Mouse (Mus musculus) mouse embryonic stem cell (cell line): ENCODE data around the gene Plxnd1.

ENCODE experiments used
- in situ Hi-C, 2 experiments: fragments of 300-500 bp; cut with MboI; formaldehyde crosslinking; loops; 1 replicate in 1 of 2; 3 replicates in 1 of 2; pipeline ENCODE4 v1.14.3; 2019 to 2020; ENCODE audit warnings: low sequenced_read_pairs in 2 of 2, low pct_unique_long_range_greater_than_20kb in 1 of 2, mixed read lengths in 1 of 2; ENCODE audit not compliant: unreplicated experiment in 1 of 2

Plxnd1 gene

DNA sequence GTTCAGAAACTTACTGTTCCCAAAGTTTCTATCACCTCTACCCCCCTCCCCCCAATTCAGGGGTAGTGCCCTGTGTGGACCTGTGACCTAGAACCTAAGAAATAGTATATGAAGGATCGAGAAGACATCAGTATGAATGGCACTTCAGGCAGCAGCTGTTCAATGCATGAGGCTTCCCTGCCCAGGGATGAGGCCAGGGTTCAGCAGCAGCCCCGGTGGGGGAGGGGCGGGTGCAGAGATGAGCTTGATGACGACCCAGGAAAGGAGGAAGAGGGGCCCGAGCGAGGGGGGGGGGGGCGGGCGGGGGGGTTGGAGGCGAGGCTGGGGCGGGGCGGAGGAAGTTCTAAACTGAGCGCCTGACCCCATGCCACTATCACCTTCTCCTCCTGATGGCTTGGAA, 53.7 kb downstream of the Plxnd1 start:
- in situ Hi-C loops = no loop called here

DNA sequence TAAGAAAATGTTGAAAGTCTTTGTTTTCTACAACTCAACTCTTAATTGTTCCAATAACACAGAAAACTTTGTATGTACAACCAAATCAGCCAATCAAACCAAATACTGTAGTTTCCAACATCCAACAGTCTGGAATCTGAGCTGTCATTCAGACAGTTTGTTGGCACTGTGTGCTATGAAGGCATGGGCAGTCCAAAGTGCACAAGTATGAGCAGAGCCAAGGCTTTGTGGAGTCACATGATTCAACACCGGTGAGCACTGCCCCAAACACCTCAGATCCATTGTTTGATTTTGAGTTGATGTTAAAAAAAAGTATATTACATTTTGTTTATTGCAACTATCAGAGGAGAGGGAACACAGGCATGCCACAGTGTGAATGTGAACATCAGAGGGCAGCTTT, 54.2 kb downstream of the Plxnd1 start:
- in situ Hi-C loops = no loop called here

DNA sequence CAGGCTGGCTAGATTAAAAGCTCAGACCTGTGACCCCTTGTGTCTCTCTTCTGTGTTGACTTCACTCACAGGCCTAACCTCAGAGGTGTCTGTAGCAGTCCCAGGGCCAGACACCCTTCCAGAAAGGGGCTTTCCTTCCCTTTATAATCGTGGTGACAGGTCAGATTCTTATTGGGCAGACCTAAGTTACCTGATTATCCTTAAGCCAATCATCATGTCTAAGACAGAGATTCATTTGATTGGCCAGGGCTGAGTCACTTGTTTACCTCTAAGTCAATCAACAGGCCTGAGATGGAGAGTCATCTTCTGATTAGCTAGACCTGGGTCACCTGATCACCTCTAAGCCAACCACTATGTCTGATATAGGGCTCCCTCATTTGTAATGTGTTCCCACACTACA, 56.0 kb downstream of the Plxnd1 start:
- in situ Hi-C loops = no loop called here

DNA sequence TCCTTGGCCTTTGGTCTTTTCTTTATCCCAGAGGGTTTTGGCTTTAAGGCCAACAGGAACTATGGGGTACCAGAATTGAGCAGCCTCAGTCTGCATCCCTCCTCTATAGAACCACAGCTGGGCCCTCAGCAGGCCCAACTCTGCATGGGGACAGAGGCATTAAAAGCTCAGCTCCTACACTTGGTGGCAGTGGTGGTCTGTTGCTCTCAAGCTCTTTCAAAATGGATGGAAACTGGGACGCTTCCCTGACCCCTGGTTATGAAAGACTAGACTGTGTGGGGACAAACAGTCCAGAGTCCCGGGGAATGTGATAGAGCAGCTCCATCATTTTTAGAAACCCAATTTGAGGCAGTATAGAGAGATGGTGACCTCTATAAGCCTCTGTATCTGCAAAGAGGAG, 56.8 kb downstream of the Plxnd1 start:
- in situ Hi-C loops = no loop called here

DNA sequence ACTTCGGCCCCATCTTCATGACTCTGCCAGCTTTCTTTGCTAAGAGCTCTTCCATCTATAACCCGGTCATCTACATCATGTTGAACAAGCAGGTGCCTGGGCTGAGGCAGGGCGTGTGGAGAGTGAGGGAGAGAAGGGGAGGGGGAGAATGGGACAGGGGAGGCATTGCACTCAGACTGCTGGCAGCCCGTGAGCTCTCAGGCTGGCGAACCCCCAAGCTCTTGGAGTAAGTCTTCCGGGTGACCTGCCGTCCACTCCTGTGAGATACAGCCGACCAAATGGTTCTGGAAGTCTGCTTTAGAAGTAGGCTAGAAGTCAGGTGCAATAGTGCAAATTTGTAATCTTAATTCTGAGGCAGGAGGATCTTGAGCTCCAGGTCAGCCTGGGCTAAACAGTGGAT, 59.3 kb downstream of the Plxnd1 start:
- in situ Hi-C loops = no loop called here

DNA sequence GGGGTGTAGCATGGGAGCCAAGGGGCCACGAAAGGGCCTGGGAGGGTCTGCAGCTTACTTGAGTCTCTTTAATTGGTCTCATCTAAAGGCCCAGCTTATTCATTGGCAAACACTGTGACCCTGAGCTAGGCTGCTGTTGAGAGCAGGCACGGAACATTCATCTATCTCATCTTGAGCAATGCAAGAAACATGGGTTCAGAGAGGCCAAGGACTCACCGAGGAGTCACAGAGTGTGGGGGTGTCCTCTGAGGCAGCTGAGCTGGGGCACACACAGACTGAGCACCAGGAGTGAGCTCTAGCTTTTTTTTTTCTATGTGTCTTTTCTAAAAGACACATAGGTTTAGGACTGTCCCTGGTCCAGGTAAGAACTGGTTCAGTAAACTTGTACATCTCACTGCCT, 62.4 kb downstream of the Plxnd1 start:
- in situ Hi-C loops = no loop called here

DNA sequence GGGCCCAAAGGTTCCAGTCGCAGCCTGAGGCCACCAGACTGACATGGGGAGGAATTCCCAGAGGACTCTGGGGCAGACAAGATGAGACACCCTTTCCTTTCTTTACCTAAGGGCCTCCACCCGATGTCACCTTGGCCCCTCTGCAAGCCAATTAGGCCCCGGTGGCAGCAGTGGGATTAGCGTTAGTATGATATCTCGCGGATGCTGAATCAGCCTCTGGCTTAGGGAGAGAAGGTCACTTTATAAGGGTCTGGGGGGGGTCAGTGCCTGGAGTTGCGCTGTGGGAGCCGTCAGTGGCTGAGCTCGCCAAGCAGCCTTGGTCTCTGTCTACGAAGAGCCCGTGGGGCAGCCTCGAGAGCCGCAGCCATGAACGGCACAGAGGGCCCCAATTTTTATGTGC, 63.2 kb downstream of the Plxnd1 start, which contains the start of gene Rho:
TSS of gene Rho (plus strand) at position 110 of the 400 bp plus-strand sequence.
- in situ Hi-C loops = no loop called here

DNA sequence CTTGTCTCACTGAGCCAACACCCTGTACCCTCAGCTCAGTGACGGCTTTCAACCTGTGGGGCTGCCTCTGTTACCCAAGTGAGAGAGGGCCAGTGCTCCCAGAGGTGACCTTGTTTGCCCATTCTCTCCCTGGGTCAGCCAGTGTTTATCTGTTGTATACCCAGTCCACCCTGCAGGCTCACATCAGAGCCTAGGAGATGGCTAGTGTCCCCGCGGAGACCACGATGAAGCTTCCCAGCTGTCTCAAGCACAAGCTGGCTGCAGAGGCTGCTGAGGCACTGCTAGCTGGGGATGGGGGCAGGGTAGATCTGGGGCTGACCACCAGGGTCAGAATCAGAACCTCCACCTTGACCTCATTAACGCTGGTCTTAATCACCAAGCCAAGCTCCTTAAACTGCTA, 64.8 kb downstream of the Plxnd1 start:
- in situ Hi-C loops = no loop called here

DNA sequence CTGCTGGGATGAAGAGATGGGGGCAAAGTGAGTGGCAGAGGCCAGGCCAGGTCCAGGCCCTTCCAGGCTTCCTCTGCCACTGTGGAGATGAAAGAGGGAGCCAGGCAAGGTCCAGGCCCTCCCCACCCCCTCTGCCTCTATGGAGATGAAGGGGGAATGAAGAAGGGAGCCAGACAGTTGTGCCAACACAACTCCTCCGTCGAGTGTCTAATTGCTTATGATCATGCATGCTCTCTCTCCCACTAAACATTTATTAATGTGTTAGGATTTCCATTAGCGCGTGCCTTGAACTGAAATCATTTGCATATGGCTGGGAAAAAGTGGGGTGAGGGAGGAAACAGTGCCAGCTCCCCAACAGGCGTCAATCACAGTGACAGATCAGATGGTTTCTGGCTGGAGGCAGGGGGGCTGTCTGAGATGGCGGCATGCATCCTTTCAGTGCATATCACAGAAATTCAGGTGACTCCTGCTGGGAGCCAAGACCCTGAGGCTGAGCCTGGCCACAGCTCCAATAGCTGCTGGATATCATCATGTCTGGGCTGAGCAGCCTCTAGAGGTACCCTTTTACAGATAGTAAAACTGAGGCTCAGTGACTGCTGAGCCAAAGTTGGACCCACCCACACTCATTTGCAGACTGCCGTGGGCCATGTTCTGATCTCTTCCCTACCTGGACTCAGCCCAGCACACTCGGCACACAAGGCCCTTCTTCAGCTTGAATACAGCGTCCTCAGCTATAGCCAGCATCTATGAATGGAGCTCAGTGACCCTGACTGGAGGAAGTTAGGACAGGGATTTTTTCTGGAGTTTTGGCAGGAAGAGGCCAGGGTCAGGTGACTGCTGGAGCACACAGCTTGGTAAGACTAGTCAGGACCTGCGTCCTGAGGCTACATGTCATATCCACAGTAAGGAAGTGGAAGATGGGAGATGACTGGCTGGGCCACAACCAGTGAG, 67.2 kb downstream of the Plxnd1 start:
- in situ Hi-C loops = no loop called here

DNA sequence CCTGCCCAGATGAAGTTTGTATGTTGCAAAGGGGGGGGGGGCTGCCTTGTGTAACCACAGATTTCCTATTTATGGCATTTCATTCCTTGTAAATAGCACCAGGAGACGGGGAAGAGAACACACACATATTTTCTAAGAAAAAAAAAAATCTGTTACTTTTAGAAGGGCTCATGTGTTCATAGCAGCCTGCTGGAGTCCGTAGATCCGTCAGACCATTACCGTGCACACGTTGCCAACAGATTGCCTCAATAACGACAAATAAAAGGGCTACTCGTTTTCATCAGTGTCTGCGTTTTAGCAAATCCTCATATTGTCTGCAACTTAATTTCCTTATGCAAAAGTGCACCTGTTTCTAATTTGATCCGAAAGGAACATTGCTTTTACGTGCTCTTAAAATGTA, 68.4 kb downstream of the Plxnd1 start:
- in situ Hi-C loops = no loop called here

DNA sequence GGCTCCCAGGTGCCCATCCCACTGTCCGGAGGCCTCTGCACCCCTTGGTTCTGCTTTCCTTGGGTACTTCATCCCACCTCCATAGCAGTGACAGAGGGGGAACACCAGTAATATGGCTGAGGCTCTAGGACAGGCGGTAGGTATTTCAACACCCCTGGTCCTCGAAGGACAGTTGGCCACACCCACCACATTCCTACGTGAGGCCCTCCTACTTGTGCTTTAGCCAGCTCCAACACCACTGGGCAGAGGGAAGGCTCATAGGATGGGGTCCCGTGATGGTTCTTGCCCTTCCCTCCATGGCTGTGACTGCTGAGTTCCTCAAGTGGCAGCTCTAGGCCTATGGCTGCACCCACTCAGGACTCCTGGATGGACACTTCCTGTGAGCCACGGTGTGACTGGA, 70.0 kb downstream of the Plxnd1 start:
- in situ Hi-C loops = loop anchor here in 1 of 2 experiments (25.0 kb wide), 1 partner anchor 212 kb away; no protein-coding TSS in a partner anchor

DNA sequence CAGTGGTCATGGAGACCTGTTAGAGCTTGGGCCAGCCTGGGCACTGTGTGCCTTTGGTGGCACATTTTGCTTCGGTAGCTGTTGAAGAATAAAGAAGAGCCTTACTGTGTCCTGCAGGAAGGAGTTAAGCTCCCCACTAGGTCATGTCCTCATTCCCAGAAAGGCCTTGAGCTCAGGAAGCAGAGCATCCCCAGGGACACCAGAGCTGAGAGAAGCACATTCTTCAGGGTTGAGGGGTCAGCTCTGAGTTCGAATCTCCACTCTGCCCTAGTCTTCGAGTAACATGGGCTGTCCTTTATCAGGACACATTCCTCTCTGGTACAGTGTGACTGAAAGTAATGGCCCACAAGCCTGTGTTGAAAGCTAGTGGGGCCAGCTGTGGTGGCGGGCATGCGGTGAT, 74.9 kb downstream of the Plxnd1 start:
- in situ Hi-C loops = loop anchor here in 1 of 2 experiments (25.0 kb wide), 1 partner anchor 217 kb away; no protein-coding TSS in a partner anchor

DNA sequence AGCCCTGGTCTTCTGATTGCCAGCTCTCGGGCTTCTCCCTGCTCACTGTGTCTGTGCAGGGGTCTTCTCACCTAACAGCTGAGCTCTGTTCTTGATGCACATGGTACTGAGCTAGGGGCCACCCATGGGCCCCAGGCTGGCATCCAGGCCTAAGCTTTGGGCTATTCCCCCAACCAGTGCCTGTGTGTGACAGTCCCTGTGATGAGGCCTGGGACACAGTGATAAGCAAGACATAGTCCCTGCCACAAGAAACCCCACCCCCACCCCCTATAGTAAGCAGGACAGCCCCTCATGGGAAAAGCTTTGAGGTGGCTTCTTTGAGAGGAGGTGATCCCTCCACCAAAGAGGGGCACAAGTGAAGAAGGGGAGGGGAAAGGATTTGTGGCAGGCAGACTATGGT, 76.2 kb downstream of the Plxnd1 start:
- in situ Hi-C loops = loop anchor here in 1 of 2 experiments (25.0 kb wide), 1 partner anchor 219 kb away; no protein-coding TSS in a partner anchor

DNA sequence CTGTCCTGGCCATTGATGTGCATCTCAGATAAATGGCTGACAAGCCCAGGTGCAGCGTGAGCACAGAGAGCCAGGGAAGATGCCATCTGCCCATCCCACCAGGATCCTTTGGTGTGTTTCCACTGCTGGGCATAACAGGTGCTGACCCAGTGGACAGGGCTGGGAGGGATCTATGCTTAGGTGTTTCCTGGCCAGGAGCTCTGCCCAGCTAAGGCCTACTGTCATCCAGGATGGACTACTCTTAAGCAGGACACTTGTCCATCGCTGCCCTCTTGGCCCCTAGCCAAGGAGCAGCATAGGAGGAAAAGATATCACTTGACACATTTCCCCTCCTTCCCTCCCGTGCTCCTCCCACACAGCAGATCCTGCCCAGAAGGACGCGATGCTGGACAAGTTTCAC, 78.2 kb downstream of the Plxnd1 start:
- in situ Hi-C loops = loop anchor here in 1 of 2 experiments (25.0 kb wide), 1 partner anchor 221 kb away; no protein-coding TSS in a partner anchor

DNA sequence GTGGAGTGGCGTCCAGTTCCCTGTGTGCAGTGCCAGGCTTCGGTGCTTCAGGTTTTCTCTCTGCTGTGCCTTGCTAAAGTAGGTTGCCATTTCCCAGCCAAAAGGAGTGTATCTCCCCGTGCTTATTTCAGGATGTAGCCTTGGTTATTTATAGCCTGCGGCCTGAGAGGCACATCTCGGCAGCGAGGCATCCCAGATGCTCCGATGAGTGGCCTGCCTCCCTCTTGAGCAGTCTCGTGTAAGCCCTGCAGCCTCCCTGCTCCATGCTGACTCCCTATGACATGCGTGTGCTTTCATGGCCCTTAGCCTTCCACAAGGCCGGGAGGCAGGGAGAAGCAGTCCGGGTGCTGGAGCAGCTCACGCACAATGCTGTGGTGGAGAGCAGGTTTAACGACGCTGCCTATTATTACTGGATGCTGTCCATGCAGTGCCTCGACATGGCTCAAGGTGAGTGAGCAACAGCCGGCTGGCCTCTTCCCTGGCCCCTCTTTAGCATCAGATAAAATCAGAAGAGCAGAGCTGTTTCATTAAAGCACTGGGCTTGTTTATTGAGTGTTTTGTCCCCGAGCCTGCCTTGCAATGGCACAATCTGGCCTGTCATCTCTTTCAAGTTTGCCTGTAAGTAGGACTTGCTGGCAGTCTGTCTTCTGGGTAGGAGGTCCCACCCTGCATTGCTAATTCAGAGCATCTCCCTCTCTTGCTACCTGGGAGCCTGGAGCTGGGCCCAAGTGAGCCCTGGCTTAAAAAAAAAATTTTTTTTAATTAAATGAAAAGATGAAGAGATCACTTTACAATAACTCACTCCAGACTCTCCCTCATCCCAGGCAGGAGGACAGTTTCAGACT, 79.0 kb downstream of the Plxnd1 start:
- in situ Hi-C loops = loop anchor here in 1 of 2 experiments (25.0 kb wide), 1 partner anchor 221 kb away; no protein-coding TSS in a partner anchor

DNA sequence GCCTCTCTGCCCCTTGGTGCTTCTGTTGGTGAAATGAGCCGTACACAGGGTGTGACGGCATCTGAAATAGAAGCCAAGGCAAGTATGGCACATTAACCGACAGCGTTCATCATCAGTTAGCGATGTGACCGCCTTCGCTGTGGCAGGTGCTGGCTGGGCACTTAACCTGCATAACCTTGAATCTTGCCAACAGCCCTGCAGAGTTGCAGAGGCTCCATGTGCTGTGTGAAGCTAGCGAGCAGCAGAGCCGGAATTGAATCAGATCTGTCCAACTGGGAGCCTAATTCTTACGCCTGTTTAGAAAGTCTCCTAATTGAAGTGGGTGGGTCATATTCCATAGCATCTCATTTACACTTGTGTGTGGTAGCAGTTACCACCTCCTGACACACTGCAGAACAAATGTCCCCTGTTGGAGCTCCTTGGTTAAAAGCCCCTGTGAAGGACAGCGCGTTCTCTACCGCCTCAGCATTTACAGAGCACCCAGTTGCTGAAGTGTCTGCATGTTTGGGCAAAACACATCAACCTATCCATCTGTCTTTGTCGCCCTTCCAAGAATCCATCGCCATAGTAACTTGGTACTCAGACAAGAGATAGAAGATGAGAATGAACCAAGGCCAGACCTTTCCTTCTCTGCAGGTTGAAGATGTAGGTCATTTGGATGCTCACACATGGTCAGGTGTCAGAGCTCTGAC, 80.1 kb downstream of the Plxnd1 start:
- in situ Hi-C loops = loop anchor here in 1 of 2 experiments (25.0 kb wide), 1 partner anchor 223 kb away; no protein-coding TSS in a partner anchor

DNA sequence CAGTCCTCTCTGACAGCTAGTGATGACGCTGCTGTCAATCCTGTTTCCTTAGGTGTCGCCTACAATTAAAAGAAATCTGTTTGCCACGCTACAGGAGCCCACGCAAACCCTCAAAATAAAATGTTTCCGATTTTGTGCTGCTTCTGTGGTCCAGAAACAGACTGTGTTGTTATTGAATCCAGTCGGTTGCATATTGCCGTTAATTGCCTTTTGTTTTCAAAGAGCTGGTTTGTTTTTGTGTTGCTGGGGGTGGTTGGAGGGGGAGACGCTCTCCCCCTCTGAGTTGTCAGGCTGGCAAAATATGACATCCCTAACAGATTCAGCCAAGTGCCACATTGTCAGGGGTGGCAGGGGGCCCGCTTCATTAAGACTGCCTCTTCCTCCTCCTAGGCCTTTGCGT, 81.3 kb downstream of the Plxnd1 start:
- in situ Hi-C loops = loop anchor here in 1 of 2 experiments (25.0 kb wide), 1 partner anchor 224 kb away; no protein-coding TSS in a partner anchor

DNA sequence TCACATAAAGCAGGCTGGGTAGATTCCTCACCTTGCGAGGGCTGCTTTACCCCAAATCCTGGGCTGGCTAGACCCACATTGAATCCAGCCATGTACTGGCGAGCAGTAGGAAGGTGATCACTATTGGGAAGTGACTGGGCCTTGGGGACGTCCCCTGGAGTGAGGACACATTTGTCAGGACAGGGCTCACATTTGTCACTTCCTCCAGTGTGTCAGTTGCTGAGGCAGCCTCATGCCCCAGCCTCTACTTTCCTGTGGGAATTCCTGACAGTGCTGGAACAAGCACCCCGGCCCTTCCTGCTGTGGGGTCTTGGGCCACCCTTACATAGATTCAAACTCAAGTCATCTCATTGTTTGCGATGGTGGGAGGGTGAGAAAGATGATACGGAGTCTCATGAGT, 83.0 kb downstream of the Plxnd1 start:
- in situ Hi-C loops = loop anchor here in 1 of 2 experiments (25.0 kb wide), 1 partner anchor 226 kb away; no protein-coding TSS in a partner anchor
